Mouse (Mus musculus): Measurements from ENCODE around the gene Sap30bp.
A peak's percentile ranks its signal among the peaks of the same experiment; 100 is the strongest.

The Sap30bp gene

GRCm38 (mm10) chr11:115933108-115933746, at the start of gene Sap30bp, which contains the start of gene Recql5:
TSS of gene Sap30bp (plus strand) at chr11:115933282.
TSS of gene Recql5 (minus strand) at chr11:115933477.
- peak; percentile 97 for DNase-seq (ENCODE audit: low spot score)

- DNase-seq (ENCODE audit: low spot score), result no peak
These were observed 48.7 kb upstream of the Sap30bp start for GRCm38 (mm10) chr11:115884361-115884760.

DNA sequence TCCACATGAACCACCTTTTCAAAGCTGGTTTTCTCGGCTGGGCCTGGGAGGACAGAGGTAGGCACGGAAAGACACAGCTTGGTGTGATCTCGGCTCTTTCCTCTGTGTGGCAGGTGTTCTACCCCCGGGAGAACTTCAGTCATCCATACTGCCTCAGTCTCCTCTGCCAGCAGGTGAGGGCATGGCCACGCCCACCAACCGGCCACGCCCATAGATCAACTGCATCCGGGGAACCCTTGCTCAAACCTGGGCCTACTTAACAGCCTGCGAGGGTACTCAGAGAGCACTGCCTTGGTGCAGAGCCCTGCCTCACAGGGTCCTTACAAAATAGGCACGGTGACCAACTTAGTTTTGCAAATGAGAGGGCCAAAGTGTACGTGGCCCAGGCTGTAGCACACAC, 47.8 kb upstream of the Sap30bp start:
- DNase-seq (ENCODE audit: low spot score), result no peak

- no peak for DNase-seq (ENCODE audit: low spot score)
These were observed 46.6 kb upstream of the Sap30bp start for GRCm38 (mm10) chr11:115886446-115886845.

- no peak for DNase-seq (ENCODE audit: low spot score)
These were observed 45.1 kb upstream of the Sap30bp start for GRCm38 (mm10) chr11:115888020-115888419.

GRCm38 (mm10) chr11:115889159-115889558, 43.9 kb upstream of the Sap30bp start:
- no peak for DNase-seq (ENCODE audit: low spot score)

DNA sequence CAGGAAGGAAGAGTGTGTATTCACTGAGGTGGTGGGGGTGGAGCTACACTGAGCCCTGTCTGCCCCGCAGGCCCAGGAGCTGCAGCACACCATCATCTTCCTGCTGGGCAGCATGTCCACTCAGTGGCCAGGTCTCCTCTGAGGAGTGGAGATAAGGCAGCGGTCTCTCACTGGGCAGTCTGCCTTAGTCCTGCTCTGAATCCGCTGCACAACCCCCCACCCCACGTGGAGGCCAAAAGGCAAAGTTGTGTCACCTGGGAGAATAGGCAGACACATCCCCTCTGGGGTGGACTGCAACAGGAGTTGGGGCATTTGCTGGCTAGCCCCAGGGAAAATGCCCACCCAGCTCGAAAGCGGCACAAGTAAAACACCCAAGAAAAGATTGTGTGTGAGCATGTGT, 40.9 kb upstream of the Sap30bp start:
- no peak for DNase-seq (ENCODE audit: low spot score)

GRCm38 (mm10) chr11:115893071-115893470, 40.0 kb upstream of the Sap30bp start:
- no peak for DNase-seq (ENCODE audit: low spot score)

DNA sequence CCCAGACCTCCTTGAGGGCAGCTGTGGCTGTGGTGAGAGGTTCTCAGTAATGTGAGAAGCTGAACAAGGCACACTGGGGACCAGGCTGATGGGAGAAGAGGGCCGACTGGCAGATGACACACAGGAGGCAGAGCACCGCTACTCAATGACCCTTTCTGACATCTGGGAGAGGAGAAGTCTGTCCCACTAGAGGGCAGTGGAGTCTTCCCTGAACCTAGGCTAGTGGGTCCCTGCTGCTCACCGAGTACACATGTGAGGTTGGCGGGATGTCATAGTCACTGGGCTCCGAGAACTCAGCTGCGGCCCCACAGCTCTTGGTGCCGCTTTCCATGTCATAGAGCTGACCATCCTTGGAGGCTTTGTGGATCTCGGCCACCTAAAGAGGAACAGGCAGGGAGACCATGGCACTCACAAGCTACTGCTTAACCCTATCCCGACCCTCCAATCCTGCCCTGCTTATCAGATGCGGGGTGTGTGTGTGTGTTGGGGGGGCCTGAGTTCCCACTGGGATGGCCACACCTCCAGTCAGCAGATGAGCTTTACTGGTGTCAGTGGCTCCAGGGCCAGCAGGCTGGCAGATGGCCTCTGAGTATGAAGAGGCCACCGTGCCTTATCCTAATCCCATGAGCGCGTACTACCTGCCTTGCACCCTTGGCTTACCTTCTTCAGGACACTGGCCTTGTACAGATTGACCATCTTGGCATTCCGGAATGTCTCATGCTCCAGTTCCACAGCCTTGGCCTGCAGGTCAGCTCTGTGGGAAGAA, 38.1 kb upstream of the Sap30bp start:
- no peak for DNase-seq (ENCODE audit: low spot score)

DNA sequence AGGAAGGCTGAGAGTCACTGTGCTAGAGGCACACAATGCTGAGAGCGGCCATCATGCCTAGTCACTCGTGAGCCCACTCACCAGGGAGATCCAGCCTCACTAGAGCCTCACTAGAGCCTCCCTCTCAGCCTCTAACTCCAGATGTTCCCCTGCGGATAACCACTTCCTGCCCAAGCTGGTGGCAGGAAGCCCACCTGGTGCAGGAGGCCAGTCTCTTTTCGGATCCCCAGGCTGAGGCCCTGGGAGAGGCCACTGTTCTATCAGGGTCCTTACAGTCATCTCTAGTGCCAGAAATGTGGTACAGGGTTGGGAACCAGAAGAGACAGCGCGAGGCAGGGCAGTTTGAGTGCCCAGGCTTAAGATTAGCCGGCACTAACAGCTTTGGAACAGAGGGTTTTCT, 34.6 kb upstream of the Sap30bp start:
- DNase-seq (ENCODE audit: low spot score), result no peak

GRCm38 (mm10) chr11:115898886-115899285, 34.2 kb upstream of the Sap30bp start:
- DNase-seq (ENCODE audit: low spot score), result peak; percentile 36

- peak; percentile 53 for DNase-seq (ENCODE audit: low spot score)
These were observed 33.4 kb upstream of the Sap30bp start, which contains the start of gene Smim5 for GRCm38 (mm10) chr11:115899486-115900266. TSS of gene Smim5 (plus strand) at chr11:115899966.

- DNase-seq (ENCODE audit: low spot score), result no peak
These were observed 32.3 kb upstream of the Sap30bp start for GRCm38 (mm10) chr11:115900561-115901337.

DNA sequence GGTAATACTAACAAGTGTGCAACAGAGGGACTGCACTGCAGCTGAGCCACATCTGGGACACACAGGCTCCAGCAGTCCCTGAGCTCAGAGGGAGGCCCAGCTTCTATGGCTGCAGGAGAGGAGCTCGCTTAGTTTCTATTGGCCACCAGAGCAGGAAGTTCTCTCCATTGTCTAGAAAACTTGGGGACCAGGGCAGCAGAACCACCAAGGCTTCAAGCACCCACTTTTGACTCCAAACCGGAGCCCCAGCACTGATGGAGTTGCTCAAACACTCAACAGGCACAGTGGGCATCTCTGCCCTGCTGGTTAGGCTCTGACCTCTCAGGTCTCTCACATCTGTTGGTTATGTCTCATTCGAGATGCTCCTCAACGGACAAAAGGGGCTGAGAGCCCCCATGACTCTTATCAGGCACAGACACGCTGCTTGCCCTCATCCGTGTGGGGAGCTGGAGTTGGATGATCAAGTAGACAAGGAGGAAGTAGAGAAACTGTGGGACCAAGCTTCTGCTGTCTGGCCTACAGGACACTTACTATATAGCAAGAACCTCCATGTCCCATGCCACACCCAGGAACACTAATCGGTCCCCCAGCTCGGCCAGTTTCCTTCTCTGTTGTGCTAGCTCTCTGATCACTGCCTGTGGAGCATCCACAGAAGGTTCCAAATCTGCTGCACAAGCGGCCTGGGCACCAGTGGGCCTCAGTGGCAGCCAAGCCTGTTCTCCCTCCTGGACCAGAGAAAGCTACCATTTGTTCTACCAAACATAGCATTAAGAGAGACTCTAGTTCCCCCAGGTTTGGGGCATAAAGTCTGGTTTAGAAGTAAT, 31.5 kb upstream of the Sap30bp start:
- DNase-seq (ENCODE audit: low spot score), result no peak

GRCm38 (mm10) chr11:115902177-115902576, 30.9 kb upstream of the Sap30bp start:
- no peak for DNase-seq (ENCODE audit: low spot score)

DNA sequence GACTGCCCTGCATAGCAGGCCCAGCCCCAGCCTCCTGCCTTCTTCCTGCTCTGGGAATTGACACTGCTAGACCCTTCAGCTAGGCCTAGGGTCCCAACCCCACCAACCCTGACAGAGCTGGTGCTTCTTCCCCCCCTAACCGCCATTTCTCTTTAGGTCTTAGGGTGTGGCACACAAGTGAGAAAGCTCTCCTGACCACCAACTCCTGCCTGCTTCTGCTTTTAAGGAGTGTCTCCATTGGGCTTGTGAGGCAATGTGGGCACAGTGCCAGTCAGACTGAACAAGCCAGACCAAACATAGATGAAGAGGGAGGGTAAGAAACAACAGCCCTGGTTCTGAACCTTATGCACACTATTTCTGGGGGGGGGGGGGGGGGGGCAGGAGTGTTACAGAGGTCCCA, 30.3 kb upstream of the Sap30bp start:
- DNase-seq (ENCODE audit: low spot score), result peak; percentile 85

DNA sequence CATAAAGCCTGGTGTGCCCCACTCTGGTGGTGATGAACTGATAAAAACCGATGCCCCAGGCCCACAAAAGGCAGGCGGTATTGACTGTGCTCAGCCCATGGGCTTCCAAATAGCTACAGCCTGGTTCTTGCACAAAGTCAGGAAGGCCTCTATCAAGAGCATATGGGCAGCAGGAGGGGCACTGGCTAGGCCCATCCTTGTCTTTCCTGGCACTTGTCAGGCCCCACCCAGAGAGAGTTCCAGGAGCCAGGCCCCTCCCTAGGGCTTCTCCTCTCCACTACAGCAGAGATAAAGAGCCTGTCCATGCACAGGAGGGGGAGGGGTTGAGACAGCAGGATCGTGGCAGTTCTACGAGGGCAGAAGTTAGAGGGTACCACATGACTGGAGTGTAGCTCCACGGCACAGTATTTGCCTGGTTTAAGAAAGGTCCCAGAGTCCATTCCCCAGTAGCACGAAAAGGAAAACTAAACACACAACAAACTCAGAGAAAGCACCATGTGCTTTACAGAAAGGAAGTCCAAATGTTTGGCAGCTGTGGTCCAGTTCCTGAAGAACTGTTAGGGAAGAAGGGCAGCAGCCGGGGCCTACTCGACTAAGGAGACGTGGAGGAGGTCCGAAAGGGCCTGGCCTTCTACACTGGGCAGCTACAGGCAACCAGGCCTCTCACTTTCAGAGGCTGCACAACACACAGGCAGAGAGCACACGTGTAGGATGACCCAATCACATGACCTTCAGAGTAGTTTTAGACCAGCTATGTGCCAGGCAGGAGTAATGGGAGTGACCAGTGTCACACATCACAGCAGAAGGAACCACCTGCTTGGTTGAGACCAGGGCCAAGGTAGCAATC, 29.5 kb upstream of the Sap30bp start:
- DNase-seq (ENCODE audit: low spot score), result peak; percentile 55

DNA sequence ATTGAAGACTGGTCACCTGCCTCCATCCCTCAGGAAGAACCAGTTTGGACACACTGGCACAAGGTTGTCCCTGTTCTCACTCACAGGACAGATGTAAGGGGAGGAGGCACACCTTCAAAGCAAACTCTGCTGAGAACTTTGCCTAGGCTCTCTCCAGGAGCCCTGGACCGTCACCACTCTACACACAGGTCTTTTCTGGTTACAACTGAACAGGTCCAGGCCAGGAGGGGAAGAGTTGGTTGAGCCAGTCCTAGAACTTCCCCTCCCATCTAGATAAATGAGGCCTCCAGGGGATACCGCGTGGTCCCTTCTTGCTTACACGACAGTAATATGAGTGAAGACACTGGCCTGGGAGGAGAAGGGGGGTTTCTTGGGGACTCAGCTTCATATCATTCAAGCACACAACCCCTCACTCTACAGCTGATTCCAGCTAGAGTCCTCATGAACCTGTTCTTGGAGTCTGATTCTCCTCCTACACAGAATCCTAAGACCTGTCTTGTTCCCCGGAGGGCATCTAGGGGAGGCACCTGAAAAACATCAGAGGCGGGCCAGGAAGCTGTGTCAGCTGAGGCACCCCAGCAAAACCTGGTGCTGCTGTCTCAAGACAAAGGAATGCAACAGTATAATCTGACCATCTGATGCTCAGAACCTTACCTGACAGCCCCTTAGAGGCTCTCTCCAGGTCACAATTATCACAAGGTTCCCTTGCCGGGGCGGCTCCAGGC, 28.7 kb upstream of the Sap30bp start:
- no peak for DNase-seq (ENCODE audit: low spot score)

All from urinary bladder, postnatal 14 days (tissue).